Mouse (Mus musculus): ENCODE results near the gene Samd14. TPM values are rescaled to one million over a fixed set of nuclear protein-coding genes. Genes with fewer than 3 reads are reported as not detected.

Samd14 gene
- total RNA-seq, 2 experiments from 2014 or later = 43.3 to 46.5 TPM

DNA sequence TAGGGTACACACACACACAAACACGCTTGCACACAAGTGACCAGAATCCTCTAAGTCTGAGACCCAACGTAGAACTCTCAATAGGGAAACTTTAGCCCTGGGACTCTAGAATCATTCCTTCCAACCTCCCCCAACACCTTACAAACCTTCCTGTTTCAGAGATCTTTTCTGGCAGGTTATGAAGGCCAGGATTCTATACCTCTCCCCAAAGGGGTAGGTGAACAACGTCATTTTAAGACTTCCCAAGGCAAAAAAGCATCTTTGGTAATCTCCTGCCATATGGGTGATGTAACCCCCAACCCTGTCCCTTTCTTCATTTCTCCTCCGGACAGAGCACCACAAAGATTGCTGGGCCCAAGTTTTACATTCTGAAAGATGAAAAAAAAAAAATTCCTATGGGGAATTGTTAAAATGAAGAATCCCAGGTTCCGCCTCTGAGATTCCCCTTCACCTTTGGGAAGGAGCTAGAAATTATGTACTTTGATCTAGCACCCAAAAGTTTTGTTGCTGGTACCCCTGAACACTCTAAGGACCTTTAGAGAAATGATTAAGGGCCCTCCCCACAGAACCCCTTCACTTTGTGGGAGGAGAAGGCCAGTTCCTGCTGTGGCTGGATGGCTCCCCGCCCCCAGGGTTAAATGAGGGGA is 19.5 kb upstream of the Samd14 start:
- no peak for DNase-seq

DNA sequence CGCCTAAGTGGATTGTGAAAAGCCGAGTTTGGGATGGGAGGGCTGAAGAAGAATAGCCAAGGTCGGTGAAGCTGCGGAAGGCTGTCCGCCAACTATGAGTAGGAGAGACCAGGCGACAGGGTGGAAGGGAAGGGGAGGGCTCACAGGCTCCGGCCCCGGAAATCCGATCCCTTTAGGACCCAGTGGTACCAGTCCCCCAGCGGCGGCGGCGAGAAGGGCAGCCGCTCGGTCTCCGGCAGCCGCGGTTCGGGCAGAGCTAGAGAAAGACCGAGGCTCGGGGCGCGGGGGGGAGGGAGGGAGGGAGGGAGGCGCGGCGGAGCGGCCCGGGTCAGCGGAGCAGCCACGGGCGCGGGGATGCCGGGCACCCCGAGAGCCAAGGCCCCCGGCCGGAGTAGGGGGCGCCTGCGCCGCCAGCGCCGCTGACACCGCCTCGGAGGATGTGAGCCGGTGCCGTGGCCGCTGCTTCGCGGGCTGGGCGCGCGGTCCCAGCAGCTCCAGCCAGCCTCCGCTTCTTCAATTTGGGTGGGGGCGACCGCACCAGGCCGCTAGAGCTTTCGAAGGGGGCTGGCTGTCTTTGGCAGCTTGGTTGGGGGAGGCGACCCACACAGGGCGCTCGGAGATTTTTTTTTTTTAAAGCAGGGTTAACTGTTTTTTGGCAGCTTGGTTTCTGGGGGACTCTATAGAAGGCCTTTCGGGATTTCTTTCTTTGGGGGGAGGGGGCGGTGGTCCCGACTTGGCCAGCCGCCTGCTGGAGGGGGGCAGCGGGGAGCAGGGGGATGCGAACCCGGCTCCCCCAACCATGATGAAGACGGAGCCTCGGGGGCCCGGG is 18.7 kb upstream of the Samd14 start, which contains the start of gene Ppp1r9b:
TSS of gene Ppp1r9b (plus strand) at position 287 of the 829 bp plus-strand sequence.
- DNase-seq = peak; percentile 94 to 95

- DNase-seq = peak; percentile 44 to 60
Measured at GRCm38 (mm10) chr11:94991641-94992479, 17.8 kb upstream of the Samd14 start.

GRCm38 (mm10) chr11:94992480-94992753 is 17.3 kb upstream of the Samd14 start:
- no peak for DNase-seq

DNA sequence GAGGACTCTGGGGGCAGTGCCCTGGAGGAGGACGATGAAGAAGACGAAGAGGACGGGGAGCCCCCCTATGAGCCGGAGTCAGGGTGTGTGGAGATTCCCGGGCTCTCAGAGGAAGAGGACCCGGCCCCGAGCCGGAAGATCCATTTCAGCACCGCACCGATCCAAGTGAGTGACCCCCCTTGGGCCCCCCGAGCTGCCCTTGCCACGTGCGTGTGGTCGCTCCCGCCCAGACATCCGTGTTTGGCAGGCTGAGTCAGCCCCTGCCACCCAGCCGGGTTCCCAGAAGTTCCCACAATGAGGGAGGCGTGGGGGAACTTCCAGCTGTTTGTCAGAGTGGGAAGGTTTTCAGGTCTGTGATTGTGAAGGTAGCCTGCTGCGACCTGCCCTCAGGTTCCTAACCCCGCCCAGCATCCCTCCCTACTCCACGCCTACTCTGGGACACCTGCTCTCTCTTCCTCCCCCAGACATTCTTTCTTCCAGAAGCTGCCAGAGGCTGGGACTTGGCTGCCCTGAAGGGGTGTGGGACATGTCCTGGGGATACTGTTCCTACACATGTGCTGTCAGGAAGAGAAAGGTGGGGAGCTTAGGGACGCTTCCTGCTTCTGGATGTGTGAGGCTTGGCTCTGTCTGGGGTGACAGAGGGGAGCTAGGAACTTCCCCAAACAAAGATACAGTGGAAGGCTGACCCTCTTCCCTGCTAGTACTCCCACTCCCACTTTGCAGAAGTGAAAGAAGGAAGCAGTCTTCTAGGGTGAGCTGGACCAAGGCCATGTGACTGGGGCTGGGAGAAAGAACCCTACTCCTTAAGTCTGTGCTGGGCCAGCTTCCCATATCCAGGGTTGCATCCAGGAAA is 16.7 kb upstream of the Samd14 start:
- DNase-seq = no peak

GRCm38 (mm10) chr11:94994208-94994814 is 15.4 kb upstream of the Samd14 start:
- DNase-seq = no peak

- no peak for DNase-seq
Measured at GRCm38 (mm10) chr11:94994947-94995772, 14.5 kb upstream of the Samd14 start.

- no peak for DNase-seq
Measured at GRCm38 (mm10) chr11:94996101-94996500, 13.6 kb upstream of the Samd14 start.

DNA sequence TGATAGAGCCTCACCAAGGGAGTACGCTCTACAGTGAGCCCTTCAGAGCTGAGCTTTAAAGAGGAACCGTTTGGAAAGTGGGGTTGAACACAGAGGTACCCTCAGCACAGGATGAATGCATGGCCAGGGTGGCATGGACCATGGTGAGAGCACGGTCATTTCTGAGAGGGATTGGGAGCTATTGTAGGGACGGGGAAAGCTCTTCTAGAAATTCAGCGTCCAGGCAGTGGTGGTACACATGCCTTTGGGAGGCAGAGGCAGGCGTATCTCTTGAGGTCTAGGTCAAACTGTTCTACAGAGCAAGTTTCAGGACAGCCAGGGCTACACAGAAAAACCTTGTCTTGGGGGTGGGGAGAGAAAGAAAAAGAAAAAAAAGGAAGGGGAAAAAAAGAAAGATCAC is 12.7 kb upstream of the Samd14 start:
- DNase-seq = no peak

- no peak for DNase-seq
Measured at GRCm38 (mm10) chr11:94997596-94997995, 12.1 kb upstream of the Samd14 start.

GRCm38 (mm10) chr11:94998041-94998531 is 11.6 kb upstream of the Samd14 start:
- DNase-seq = peak; percentile 75 to 82

GRCm38 (mm10) chr11:95000128-95000527 is 9.6 kb upstream of the Samd14 start:
- DNase-seq = no peak

GRCm38 (mm10) chr11:95000548-95000947 is 9.1 kb upstream of the Samd14 start:
- no peak for DNase-seq

GRCm38 (mm10) chr11:95001058-95001457 is 8.6 kb upstream of the Samd14 start:
- DNase-seq = peak; percentile 67 to 68

GRCm38 (mm10) chr11:95001584-95002347 is 7.9 kb upstream of the Samd14 start:
- no peak for DNase-seq

DNA sequence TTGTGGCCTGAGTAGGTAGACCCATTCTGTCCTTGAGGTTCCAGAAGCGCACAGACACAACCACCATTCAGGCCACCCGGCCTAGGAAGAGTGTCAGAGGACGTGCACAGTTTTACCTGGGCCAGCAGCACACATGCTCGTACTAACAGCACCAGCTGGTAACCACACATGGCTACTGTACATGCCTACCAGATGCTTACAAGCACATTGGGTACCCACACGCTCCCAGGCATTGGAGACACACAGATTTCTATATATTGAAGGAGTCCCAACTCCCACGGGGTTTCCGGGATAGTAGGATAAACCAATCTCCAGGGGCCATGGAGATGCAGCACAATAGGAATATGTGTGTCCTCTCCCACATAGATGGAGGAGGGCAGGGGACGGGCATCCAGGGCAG is 7.0 kb upstream of the Samd14 start:
- DNase-seq = peak in 1 of 2 experiments; percentile 56

DNA sequence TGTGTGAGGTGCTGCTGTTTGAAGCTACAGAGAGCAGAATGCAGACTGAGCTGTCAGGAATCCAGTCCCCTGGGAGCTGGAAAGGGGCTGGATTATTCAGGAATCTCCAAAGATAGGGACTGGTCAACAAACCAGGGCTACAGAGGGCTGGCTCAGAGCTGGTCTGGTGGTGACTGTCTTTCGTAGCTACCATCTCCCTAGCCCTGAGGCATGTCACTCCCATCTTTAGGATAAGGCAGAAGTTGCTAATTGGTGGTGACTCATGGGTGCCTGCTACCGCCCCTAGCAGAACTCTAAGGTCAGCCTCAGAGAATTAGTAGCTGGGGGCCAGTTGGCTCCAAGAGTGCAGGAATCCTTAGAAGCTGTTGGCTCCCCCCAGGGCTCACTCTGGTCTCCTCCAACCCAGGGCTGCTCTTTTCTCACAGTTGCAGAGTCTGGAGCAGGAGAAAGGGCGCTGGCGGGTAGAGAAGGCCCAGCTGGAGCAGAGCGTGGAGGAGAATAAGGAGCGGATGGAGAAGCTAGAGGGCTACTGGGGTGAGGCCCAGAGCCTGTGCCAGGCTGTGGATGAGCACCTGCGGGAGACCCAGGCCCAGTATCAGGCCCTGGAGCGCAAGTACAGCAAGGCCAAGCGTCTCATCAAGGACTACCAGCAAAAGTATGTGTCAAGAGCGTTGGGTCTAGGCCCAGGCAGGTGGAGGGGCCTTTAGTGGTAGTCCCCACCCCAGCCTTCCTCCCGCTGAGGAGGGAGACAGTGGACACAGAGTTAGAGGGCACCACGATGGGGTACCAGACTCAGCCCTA is 5.3 kb upstream of the Samd14 start:
- DNase-seq = no peak

DNA sequence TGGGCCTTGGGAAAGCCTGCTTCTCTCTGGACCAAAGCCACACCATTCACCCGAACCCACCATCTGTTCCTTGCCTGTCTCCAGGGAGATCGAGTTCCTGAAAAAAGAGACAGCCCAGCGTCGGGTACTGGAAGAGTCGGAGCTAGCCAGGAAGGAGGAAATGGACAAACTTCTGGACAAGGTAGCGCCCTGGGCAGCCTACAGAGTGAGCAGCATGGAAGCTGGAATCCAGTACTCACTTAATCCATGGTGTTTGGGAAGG is 4.8 kb upstream of the Samd14 start:
- no peak for DNase-seq

GRCm38 (mm10) chr11:95006038-95006437 is 3.6 kb upstream of the Samd14 start:
- no peak for DNase-seq
